Mouse (Mus musculus) common myeloid progenitor, adult 5-6 weeks (primary cell): Measurements from ENCODE around the gene Plcb1. TPM values are rescaled to one million over a fixed set of nuclear protein-coding genes. Genes with fewer than 3 reads are reported as not detected.

Source experiments
- ATAC-seq: replicated peaks from 2 replicates; pipeline ENCODE4 v1.8.0; 2016; ENCODE audit warnings: low read depth, mild to moderate bottlenecking, moderate TSS enrichment, inconsistent platforms; ENCODE audit not compliant: poor library complexity, severe bottlenecking
- total RNA-seq: library from RNA; stranded (forward); fragments of 200-1000, 187-1606 nt; gene quantifications from 2 replicates; pipeline ENCODE4 v1.2.3, GENCODE M21; 2017

Plcb1 gene
- total RNA-seq, 1 experiment from 2014 or later: 3.8 TPM

DNA sequence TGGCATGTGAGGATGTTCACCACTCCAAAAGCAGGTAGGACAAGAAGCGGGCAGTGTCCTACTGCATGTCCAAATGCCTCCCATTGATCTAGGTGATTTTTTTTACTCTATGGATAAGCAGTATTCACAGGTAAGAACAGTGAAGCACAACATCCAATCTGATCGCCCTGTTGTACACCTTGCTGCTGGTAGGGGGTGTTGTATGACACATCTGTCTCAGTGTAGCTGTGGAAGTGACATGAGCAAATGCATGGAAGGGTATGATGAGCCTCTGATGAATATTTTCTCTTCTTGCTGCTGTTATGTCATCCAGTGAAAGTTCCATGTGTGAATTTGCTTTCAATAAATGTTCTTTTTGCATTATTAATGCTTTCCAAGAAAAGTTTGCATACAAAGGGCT, 115.7 kb downstream of the Plcb1 start:
- ATAC-seq: no peak

DNA sequence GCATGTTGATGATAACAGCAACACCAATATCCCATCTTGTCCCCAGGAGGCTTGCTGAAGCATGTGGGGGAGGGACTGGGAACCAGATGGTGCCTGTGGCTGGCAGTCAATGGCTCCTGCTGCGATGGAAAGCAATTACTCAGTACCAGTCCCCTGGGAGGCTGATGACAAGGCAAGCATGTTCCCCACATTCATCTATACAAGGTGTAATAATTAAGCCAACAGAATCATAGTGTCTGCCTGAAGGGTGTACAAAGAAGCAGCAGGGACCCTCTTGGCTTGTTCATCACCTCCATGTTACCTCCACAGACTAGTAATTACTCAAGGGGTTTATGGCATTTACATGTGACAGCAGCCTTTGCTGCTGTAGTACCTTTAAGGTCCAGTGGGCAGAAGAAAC, 125.0 kb downstream of the Plcb1 start:
- no peak for ATAC-seq

DNA sequence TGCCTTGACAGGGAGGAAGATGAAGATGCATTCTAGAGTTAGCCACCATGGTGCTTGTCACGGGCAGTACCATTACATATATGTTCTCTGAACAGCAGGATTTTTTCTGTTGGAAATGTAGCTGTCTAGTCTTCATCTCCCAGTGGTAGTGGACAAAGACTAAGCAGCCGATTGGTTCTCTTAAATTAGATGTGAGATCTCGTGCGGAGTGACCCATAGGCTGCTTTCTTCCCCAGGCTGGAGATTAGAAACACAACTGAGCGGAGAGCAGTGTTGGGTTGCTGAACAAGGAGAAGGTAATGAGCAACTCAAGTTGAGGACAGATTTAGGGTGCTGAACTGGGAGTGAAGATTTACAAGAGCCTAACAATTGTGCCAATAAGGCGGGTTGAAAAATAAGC, 125.5 kb downstream of the Plcb1 start:
- ATAC-seq: no peak

DNA sequence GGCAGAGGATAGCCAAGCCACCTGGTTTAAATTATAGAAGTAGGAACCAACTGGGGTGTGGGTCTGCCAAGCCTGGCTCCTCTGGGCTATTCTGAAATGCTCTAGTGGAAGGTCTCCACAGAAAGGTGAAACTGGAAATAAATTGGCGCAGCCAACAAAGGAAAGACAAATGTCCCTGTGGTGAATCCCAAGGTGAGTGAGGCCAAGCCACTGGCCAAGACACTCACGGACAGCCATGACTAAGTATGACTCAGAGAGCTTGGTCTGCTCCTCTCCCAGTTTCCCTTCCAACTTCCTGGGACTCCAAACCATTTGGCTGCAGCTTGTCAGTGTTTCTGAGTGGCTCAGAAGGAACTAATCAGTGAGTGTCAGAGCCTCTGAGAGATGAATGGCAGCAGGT, 126.7 kb downstream of the Plcb1 start:
- no peak for ATAC-seq

DNA sequence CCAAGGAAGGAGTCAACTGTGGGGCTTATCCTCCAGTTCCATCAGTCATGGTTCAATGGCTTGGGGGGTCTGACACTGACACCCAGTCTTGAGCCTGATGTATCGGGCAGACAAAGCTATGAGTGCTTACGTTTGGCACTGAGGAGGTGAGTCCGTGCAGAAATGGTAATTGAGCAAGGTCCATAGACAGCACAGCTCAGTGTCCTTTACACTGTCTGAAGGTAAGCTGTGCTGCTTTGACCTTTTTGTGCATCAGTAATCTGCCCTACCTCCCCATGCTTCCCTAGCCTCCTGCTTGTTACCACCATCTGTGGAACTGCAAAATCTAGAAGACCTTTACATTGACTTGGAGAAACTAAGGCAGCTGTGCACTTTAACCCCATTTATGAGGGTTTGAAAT, 127.7 kb downstream of the Plcb1 start:
- ATAC-seq: no peak

DNA sequence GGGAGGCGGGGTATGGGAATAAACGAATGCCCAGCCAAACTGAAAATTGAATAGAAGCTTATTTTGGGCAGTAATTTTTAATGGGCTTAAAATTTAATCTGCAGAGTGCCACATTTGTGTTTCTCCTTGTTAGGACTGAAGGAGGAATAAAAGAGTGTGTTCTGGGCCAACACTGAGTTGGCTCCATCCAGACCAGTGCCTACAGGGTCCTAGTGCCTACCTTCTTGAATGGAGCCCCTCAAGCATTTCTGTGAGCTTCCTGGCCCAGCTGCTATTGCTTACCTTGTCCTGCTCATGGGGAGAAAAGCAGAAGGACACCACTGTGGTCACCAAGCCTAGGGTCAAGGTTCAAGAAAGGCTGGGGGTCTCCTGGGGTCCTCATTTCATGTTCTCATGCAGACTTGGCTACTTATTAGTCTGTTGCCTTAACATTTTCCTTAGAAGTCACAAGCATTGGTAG, 128.3 kb downstream of the Plcb1 start:
- no peak for ATAC-seq

DNA sequence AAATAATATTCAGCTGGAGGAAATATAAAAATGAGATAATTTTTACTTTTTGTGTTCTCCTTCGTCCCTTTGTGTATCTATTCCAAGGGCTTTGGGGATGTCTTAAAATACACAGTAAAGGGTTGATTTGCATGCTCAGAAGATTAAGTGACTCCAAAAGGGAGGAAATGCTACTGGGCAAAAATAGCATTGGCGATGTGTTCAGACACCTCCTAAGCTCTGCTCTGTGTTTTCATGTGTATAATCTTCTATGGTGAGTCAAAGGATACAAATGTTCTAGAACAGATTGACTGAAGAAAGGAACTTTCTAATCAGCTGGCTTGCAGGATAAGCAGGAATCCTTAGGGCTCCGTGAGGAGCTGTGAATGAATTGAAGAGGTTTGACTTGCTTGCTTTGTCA, 129.2 kb downstream of the Plcb1 start:
- no peak for ATAC-seq

DNA sequence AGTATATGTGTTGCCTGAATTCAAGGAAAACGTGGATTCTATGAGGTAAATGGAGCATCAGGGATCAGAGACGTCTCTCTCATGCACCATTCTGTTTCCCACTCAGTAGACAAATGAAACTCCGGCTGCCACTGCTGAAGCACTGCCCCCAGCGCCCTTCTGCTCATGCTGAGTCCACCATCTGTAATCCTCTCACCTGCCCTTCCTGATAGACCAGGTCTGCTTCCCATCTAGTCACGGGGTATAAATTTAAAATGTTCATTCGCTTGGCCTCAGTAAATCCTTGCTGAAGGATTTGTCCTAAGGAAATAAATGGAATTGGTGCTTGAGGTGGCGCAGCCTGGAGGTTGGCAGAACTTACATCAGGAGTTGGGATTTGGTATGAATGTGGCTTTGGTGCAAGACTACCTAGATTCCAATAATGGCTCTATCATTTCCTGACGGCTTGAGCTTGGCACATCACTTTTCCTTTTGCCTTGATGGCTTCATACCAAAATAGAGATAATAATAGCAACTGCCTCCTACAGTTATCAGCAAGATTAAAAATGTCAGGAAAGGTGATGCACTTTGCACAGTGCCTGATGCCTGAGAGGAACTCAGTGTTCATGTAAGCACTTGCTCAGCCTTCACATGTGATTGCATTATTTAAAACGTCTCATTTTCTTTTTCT, 134.9 kb downstream of the Plcb1 start:
- no peak for ATAC-seq

DNA sequence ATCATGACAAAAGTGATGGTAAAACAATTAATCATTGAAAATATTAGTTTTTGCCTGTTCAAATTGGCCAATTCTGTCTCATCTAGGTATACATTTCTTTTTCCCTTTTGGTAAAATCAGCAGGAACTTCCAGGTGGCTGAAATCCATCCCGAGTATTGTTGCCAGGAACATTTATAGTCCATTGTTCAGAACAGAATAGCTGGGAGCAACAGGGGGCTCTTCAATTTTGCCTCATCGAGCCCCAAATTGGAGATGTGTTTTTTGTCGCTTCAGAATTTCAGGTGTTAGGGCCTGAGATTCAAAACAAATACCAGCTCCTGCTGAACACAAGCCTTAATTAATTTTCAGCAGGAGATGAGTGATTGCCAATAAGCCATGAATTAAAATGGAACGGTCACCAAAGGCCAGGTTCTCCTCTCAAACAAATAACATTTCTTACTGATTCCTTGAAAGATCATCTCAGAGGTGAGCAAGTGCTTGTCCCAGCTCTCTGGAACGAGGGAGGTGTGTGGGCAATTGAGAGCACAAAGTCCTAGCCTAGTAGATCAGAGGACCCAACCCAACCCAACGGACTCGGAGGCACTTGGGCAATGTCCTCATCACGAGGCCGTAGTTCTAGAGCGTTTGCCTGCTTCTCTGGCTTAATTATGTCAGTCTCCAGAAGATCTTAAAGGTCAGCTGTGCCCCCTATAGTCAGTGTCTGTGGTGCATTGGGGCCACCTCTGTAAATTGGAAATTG, 136.9 kb downstream of the Plcb1 start:
- ATAC-seq: no peak

DNA sequence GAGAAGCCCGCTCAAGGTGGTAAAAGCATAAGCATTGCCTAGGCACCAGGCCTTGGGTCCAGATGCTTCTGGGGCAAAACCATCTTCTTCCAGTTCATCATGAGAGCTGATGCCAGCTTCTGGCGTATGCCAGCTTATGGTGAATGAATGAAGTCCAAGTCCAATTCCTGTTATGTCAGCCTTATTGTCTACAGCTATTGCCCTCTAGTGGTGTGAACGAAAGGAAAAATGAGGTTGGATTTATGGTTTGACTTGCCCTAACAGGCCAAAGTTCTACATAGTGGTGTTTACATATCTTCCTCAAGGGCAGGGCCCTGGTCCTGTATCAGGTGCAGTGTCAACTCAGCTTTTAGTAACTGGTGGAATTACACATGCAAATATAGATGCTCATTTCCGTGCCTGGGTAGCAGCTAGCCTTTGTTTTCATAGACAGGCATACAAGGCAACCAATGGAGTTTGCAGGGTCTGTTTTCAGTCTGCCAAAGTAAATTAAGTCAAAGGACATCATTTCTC, 138.3 kb downstream of the Plcb1 start:
- no peak for ATAC-seq

DNA sequence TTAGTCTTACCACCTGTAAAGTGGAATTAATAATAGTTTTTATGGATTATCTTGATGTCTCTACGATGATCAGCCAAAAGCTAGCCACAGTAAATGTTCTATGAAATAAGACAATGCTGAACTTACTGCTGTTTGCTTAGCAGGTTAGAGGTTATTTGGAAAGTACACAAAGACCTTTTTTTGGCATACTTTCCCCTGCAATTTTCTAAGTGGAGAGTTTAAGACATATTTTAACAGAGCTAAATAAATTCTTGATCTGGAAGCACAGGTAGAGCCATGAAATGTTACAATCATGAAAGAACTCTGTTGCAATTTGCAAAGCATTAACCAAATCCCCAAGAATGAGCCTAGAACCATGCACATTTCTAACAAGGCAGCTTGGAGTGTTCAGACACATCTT, 140.4 kb downstream of the Plcb1 start:
- ATAC-seq: no peak

DNA sequence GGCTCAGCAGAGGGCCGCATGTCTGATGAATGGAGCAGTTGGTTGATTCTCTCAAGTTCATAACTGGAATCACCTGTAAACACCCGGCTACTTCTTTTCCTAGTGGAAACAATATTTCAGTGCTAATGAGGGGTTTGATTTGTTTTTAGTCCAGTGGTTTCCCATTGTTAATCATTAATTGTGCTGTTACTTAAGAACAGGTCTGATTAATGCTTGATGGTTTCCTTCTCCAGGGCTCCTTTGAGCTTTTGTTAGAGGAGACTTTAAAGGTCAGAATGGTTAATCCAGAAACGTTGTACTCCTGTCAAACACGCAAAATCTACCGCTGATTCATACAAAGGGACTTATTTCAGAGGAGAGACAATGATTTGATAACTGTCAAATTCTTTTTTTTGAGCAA, 141.2 kb downstream of the Plcb1 start:
- ATAC-seq: no peak

DNA sequence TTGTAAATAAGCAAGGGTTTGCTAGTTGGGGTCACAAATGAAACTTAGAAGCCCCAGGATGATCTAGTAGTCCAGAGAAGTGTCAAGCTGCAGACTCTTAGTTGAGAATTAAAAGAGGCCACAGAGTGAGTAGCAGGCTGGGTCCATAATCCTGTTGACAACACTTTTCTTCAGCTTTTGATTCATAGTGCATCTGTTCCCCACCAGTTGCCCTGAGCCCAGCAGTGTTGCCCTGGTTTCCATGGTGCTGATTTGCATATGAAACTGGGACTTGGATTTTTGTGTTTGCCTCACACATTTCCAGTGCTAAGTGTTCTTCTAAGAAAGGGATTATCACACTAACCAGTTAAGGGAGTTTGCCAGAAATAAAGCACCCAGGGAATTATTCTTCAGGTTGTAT, 143.6 kb downstream of the Plcb1 start:
- ATAC-seq: no peak

DNA sequence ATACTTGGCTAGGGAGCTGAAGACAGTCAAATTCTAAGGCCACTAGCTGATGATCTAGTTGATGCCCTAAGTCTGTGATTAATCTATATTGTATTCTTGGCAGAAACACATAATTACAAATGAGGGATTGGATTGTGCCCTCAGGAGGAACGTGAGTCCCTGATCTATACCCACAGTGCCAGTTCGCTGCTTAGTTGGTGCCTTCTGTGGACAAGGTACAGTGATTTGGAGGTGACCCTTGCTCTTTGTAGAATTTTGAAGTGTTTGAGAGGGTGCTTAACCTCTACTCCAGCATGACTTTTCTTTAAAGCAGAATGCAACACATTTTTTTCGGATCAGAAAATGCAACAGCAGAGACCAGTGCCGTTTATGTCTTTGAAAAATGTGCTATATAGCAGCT, 145.1 kb downstream of the Plcb1 start:
- ATAC-seq: no peak

DNA sequence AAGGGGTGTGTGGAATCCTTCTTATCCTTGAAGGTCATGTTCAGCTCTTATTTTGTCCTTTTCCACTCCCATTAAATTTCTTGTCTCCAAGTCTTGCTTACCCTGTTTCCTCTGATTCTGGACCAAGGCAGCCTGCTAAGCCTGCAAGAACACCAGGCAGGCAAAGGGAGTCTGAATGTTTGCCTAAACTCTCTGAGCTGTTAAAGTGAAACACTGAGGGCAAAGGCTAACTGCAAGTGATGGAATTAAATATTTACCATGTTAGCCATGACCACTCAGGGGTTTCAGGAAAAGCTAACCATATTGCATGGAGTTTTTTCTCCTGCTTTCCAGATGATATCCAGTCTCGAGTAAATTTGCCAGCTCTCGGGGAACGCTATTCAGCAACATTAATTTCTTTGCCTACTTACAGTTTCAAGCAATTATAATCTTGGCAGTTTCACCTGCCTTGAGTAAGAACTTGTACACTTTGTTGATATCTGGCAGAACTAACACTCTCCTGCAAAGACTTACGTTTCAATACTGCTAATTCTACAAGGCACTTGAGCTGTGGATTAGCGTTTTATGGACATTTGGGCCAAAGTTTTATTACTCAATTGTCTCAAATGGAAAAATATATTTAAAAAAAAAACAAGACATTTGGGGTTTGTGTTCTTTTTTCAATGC, 146.0 kb downstream of the Plcb1 start:
- ATAC-seq: no peak

DNA sequence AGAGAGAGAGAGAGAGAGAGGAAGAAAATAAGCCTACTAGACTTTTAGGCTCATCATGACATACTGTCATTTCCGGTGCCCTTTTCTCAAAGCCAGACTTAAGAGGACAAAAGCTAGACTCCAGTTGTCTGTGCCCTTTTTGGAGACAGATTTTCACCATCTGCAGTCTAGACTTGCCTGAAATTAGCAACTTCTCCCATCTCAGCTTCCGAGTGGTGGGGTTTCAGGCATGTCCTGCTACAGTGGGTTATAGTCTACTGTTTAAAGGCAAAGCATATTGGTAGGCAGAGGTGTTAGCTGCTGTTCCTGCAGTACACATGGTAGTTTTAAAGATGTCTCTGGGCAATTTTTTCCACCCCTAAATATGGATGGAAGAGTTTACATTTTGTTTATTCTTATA, 149.6 kb downstream of the Plcb1 start:
- ATAC-seq: no peak

DNA sequence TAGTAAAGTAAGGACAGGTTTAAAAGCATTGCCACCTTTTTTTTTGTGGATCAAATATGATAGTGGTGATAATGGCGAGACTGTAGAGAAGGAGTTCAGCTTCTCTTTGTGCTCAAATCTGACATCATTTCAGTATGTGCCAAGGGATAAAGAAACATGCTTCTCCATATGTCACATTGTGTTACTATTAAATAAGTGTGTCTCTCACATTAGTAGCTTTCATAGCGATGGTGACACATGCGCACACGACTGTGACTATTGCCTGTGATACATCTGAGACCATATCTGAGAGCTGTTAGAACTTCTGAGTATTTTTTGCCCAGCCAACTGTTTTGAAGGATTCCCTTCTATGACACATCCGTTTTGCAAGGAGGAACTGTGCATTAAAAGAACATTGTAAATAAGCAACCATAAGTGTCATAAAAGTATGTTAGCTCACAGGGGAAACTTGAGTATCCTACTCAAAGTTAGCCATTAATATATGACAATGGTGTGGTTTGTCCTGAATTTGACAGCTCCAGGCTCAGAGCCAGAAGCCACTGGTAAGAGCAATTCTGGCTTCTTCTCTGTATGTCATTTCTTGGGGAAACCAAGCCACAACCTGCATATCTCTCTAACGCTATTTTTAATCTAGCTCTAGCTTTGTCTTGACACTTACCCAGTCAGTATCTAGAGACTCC, 150.2 kb downstream of the Plcb1 start:
- peak; percentile 79 for ATAC-seq

DNA sequence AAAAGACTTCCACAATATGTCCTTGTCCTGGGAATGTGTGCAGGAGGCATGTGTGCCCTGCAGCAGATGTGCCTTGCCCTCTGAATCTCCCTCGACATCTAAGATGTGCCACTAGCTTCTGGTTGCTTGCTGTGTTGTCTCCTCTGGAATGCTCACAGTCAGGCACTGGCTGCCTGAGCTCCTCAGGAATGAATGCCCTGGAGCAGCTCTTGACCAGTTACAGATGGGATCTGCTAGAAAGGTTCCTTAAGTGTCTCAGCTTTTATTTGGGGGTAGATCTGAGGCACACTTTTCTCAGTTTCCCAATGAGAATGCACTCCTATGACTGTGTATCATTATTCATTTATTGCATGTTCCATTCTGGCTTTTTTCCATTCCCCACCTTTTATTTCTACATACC, 151.8 kb downstream of the Plcb1 start:
- no peak for ATAC-seq

DNA sequence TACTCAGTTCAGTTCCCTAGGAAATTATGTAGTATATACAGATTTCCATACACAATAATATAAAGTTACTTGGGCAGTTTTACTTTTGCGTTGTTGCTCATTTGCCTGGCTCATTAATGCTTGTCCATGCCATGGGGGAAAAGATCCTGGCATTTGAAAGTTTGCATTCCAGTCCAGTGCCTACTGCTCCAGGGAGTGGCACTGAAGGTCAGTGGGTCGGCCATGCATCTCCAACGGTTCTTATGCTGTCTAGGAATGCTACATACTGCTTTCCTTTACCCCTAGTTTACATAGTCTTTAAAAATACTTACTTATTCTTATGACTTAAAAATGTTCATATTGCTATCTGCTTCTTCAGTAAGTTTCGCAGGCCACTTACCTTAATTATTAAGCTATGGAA, 156.2 kb downstream of the Plcb1 start:
- no peak for ATAC-seq

DNA sequence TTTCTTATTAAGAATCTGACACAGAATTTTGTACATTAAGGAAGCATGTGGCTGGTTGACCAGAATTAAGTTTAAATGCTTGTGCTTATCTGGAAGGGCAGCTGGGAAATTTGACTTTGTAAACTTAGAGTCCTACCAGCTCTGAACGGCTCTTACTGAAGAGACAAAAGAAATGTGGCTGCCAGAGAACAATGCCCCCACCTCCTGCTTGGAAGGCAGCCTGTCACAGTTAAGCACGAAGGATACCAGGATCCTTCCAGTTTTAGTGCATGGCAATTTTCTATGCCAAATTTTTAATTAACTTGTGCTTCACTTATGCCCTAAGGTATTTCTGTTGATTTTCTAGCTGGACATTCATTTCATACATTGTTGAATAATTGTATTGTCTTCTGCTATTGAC, 157.1 kb downstream of the Plcb1 start:
- ATAC-seq: no peak

DNA sequence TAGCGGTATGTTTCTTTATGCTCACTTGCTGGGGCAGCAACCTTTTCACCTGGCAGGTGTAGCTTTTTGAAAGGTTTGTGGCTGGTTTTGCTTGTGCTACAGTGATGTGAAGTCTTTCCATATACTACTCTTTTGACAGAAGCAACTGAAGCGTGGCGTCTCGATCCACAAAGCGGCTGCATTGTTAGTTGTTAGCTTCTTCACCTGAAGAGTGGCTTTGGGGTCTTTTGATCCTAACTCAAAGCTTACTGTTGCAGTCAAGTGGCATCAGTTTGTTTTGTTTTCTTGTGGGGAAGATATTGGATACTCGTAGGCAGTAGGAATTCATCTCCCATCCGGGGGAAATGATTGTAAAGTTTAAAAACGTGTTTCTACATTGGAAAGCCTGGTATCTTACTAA, 160.5 kb downstream of the Plcb1 start:
- no peak for ATAC-seq
